Mouse (Mus musculus) hindbrain, embryonic 16.5 days (tissue): ENCODE results near the gene Csrnp1. TPM values are rescaled to one million over a fixed set of nuclear protein-coding genes. Genes with fewer than 3 reads are reported as not detected.

Source experiments
- ATAC-seq: fragments of 200-750 bp; cut with Nextera tagmentation; 2 replicates; pipeline ENCODE4 v1.8.0; 2017; ENCODE audit warnings: moderate TSS enrichment, moderate library complexity
- H3K27ac ChIP-seq: fragments of 300-500 bp; sonication (generic); 2 replicates; pipeline ENCODE4 v1.5.1; 2014; ENCODE audit warnings: low read depth, mild to moderate bottlenecking, control low read depth, low read length, moderate library complexity
- H3K27me3 ChIP-seq: fragments of 300-500 bp; sonication (generic); replicated peaks from 2 replicates; pipeline ENCODE4 v1.6.1; 2014; ENCODE audit warnings: low read length; ENCODE audit not compliant: control insufficient read depth, insufficient read depth
- H3K36me3 ChIP-seq: fragments of 300-500 bp; sonication (generic); 2 replicates; pipeline ENCODE4 v1.6.1; 2014; ENCODE audit warnings: mild to moderate bottlenecking, low read length, moderate library complexity, mixed read lengths; ENCODE audit not compliant: control insufficient read depth, insufficient read depth
- H3K4me1 ChIP-seq: fragments of 300-500 bp; sonication (generic); 2 replicates; pipeline ENCODE4 v1.6.1; 2014; ENCODE audit warnings: low read depth, low read length; ENCODE audit not compliant: control insufficient read depth, insufficient read depth
- H3K4me2 ChIP-seq: fragments of 300-500 bp; sonication (generic); 2 replicates; pipeline ENCODE4 v1.6.1; 2014; ENCODE audit warnings: mild to moderate bottlenecking, low read length, control low read depth, moderate library complexity
- H3K4me3 ChIP-seq: fragments of 300-500 bp; sonication (generic); 2 replicates; pipeline ENCODE4 v1.5.1; 2014; ENCODE audit warnings: mild to moderate bottlenecking, low read length, control low read depth, moderate library complexity
- H3K9ac ChIP-seq: fragments of 300-500 bp; sonication (generic); 2 replicates; pipeline ENCODE4 v1.6.1; 2014; ENCODE audit warnings: low read depth, mild to moderate bottlenecking, control low read depth, low read length, moderate library complexity
- H3K9me3 ChIP-seq: fragments of 300-500 bp; sonication (generic); 2 replicates; pipeline ENCODE4 v1.6.1; 2014; ENCODE audit warnings: mild to moderate bottlenecking, low read length, moderate library complexity; ENCODE audit not compliant: control insufficient read depth
- WGBS: fragments of 180-500 bp; shearing (Covaris S2); extraction: QIAGEN DNeasy Blood & Tissue Kit; methylation state at CpG from one replicate; pipeline ENCODE4 v1.1.7; 2014; 5-methylcytosine and 5-hydroxymethylcytosine counted together
- polyA plus RNA-seq: library from polyadenylated mRNA; unstranded; fragments of >200 nt; fragmentation: Nextera tagmentation; extraction: Ambion mirVana; gene quantifications from 2 replicates; pipeline ENCODE4 v1.2.1, GENCODE M21; 2015

Csrnp1 gene
- polyA plus RNA-seq, 1 experiment from 2014 or later = 2.7 TPM

GRCm38 (mm10) chr9:119943326-119943725 is 41.1 kb downstream of the Csrnp1 start:
- Histone ChIP-seq H3K27me3 (no peaks in the 10 kb centered on the region), H3K36me3 (no peaks in the 10 kb centered on the region), H3K4me1 (no peaks in the 10 kb centered on the region), H3K9ac (no peak overlapping the region), H3K27ac (no peak overlapping the region), H3K4me3 (no peak overlapping the region), H3K4me2 (no peak overlapping the region), H3K9me3 (no peaks in the 10 kb centered on the region)
- no peak for ATAC-seq
- 53% methylated on average over 1 of the region's 1 CpGs for WGBS

- no peak overlapping the region for H3K4me3 ChIP-seq
- peaks cover 5% of the 10 kb centered on the region for H3K4me1 ChIP-seq
- no peak overlapping the region for H3K27ac ChIP-seq
- no peak overlapping the region for H3K9ac ChIP-seq
- H3K36me3 ChIP-seq = no peaks in the 10 kb centered on the region
- 80% methylated on average over 14 of the region's 14 CpGs for WGBS
- no peaks in the 10 kb centered on the region for H3K27me3 ChIP-seq
- no peak overlapping the region for H3K4me2 ChIP-seq
- ATAC-seq = no peak
- H3K9me3 ChIP-seq = no peaks in the 10 kb centered on the region
Measured at GRCm38 (mm10) chr9:119941861-119942260, 42.6 kb downstream of the Csrnp1 start.

- Histone ChIP-seq H3K27me3 (no peaks in the 10 kb centered on the region), H3K9me3 (no peaks in the 10 kb centered on the region), H3K4me2 (no peak overlapping the region), H3K27ac (no peak overlapping the region), H3K36me3 (no peaks in the 10 kb centered on the region), H3K4me3 (no peak overlapping the region), H3K9ac (no peak overlapping the region), H3K4me1 (peaks cover 7% of the 10 kb centered on the region)
- WGBS = 72% methylated on average over 5 of the region's 5 CpGs
- no peak for ATAC-seq
Measured at GRCm38 (mm10) chr9:119941407-119941806, 43.1 kb downstream of the Csrnp1 start.

- no peaks in the 10 kb centered on the region for H3K9me3 ChIP-seq
- H3K4me3 ChIP-seq = no peak overlapping the region
- no peaks in the 10 kb centered on the region for H3K36me3 ChIP-seq
- WGBS = 82% methylated on average over 10 of the region's 10 CpGs
- H3K27ac ChIP-seq = no peak overlapping the region
- ATAC-seq = no peak
- no peak overlapping the region for H3K9ac ChIP-seq
- H3K4me1 ChIP-seq = peaks cover 10% of the 10 kb centered on the region
- H3K4me2 ChIP-seq = no peak overlapping the region
- no peaks in the 10 kb centered on the region for H3K27me3 ChIP-seq
Measured at GRCm38 (mm10) chr9:119939646-119940045, 44.8 kb downstream of the Csrnp1 start.

- no peak for ATAC-seq
- Histone ChIP-seq H3K27ac (no peak overlapping the region), H3K27me3 (no peaks in the 10 kb centered on the region), H3K4me3 (no peak overlapping the region), H3K36me3 (no peaks in the 10 kb centered on the region), H3K4me1 (peaks cover 10% of the 10 kb centered on the region), H3K9me3 (no peaks in the 10 kb centered on the region), H3K4me2 (no peak overlapping the region), H3K9ac (no peak overlapping the region)
- WGBS = 79% methylated on average over 4 of the region's 4 CpGs
Measured at GRCm38 (mm10) chr9:119938496-119938895, 46.0 kb downstream of the Csrnp1 start.

- no peaks in the 10 kb centered on the region for H3K9me3 ChIP-seq
- peak; percentile 95 for ATAC-seq
- peaks cover 10% of the 10 kb centered on the region for H3K4me1 ChIP-seq
- H3K4me3 ChIP-seq = peak within 1 kb of the TSS; percentile 71
- no peaks in the 10 kb centered on the region for H3K36me3 ChIP-seq
- H3K27ac ChIP-seq = peak within 1 kb of the TSS; percentile 73
- H3K4me2 ChIP-seq = peak within 1 kb of the TSS; percentile 89
- H3K27me3 ChIP-seq = no peaks in the 10 kb centered on the region
- 1% methylated on average over 40 of the region's 40 CpGs for WGBS
- peak within 1 kb of the TSS; percentile 91 for H3K9ac ChIP-seq
Measured at GRCm38 (mm10) chr9:119937005-119937773, 47.3 kb downstream of the Csrnp1 start, which contains the start of the genes Gorasp1 and Ttc21a. TSS of gene Gorasp1 (minus strand) at chr9:119937565. TSS of gene Ttc21a (plus strand) at chr9:119937606.

GRCm38 (mm10) chr9:119933675-119934074 is 50.8 kb downstream of the Csrnp1 start:
- 98% methylated on average over 6 of the region's 6 CpGs for WGBS
- H3K4me3 ChIP-seq = no peak overlapping the region
- no peak overlapping the region for H3K27ac ChIP-seq
- H3K36me3 ChIP-seq = 0 out of 2 replicates have a peak, but pooled peaks cover 6% of the 10 kb centered on the region
- ATAC-seq = no peak
- H3K27me3 ChIP-seq = no peaks in the 10 kb centered on the region
- no peaks in the 10 kb centered on the region for H3K9me3 ChIP-seq
- H3K4me2 ChIP-seq = no peak overlapping the region
- peaks cover 10% of the 10 kb centered on the region for H3K4me1 ChIP-seq
- no peak overlapping the region for H3K9ac ChIP-seq

- Histone ChIP-seq H3K9me3 (no peaks in the 10 kb centered on the region), H3K4me3 (no peak overlapping the region), H3K27me3 (no peaks in the 10 kb centered on the region), H3K36me3 (peaks cover 14% of the 10 kb centered on the region), H3K4me1 (peaks cover 6% of the 10 kb centered on the region), H3K4me2 (no peak overlapping the region), H3K27ac (no peak overlapping the region), H3K9ac (no peak overlapping the region)
- ATAC-seq = no peak
- 89% methylated on average over 12 of the region's 12 CpGs for WGBS
Measured at GRCm38 (mm10) chr9:119932358-119932757, 52.1 kb downstream of the Csrnp1 start.

GRCm38 (mm10) chr9:119926497-119926896 is 58.0 kb downstream of the Csrnp1 start:
- no peak for ATAC-seq
- no peak overlapping the region for H3K9ac ChIP-seq
- H3K9me3 ChIP-seq = no peaks in the 10 kb centered on the region
- H3K4me2 ChIP-seq = no peak overlapping the region
- peaks cover 51% of the 10 kb centered on the region for H3K36me3 ChIP-seq
- H3K27me3 ChIP-seq = no peaks in the 10 kb centered on the region
- 86% methylated on average over 5 of the region's 5 CpGs for WGBS
- no peak overlapping the region for H3K4me3 ChIP-seq
- no peak overlapping the region for H3K27ac ChIP-seq
- no peaks in the 10 kb centered on the region for H3K4me1 ChIP-seq
